Mouse (Mus musculus) thymus, adult 2 months (tissue): ENCODE results near the gene Pjvk. TPM values are rescaled to one million over a fixed set of nuclear protein-coding genes. Genes with fewer than 3 reads are reported as not detected.

Experiments
- DNase-seq: peaks from one replicate; pipeline ENCODE4 v3.0.0; 2021
- H3K27ac ChIP-seq: fragments of 200-500 bp; 2 replicates; pipeline ENCODE4 v1.5.1; 2012; ENCODE audit warnings: low read length, control low read depth; ENCODE audit not compliant: control insufficient read depth, insufficient read depth
- H3K27me3 ChIP-seq: fragments of 200-500 bp; 2 replicates; pipeline ENCODE4 v1.6.1; 2012; ENCODE audit warnings: mild to moderate bottlenecking, low read length, moderate library complexity, mixed read lengths; ENCODE audit not compliant: control insufficient read depth, insufficient read depth
- H3K36me3 ChIP-seq: fragments of 200-500 bp; 2 replicates; pipeline ENCODE4 v1.6.1; 2012; ENCODE audit warnings: mild to moderate bottlenecking, low read length, moderate library complexity; ENCODE audit not compliant: control insufficient read depth, insufficient read depth
- H3K4me1 ChIP-seq: fragments of 200-500 bp; replicated peaks from 2 replicates; pipeline ENCODE4 v1.6.1; 2012; ENCODE audit warnings: low read length; ENCODE audit not compliant: control insufficient read depth, insufficient read depth
- H3K4me3 ChIP-seq: fragments of 200-500 bp; 2 replicates; pipeline ENCODE4 v1.5.1; 2012; ENCODE audit warnings: mild to moderate bottlenecking, low read length, control low read depth, moderate library complexity; ENCODE audit not compliant: control insufficient read depth, insufficient read depth
- CTCF ChIP-seq: fragments of 200-500 bp; IDR thresholded peaks from 2 replicates; pipeline ENCODE4 v1.5.1; 2012; ENCODE audit warnings: mild to moderate bottlenecking, control low read depth, low read length, moderate library complexity, borderline replicate concordance; ENCODE audit not compliant: control insufficient read depth, poor library complexity, insufficient read depth; ENCODE audit errors: extremely low read depth
- POLR2A ChIP-seq: fragments of 200-500 bp; IDR thresholded peaks from 2 replicates; pipeline ENCODE4 v1.6.1; 2012; ENCODE audit warnings: mild to moderate bottlenecking, low read length, control low read depth, moderate library complexity; ENCODE audit not compliant: control insufficient read depth, poor library complexity, insufficient read depth; ENCODE audit errors: extremely low read depth
- WGBS: fragments of 180-500 bp; shearing (Covaris S2); methylation state at CpG from one replicate; pipeline ENCODE4 v1.1.7; 2018; 5-methylcytosine and 5-hydroxymethylcytosine counted together
- polyA plus RNA-seq: library from polyadenylated mRNA; depleted of rRNA; stranded (reverse); fragments of >200 nt; gene quantifications from 2 replicates; pipeline ENCODE4 v1.2.3, GENCODE M21; 2012; rRNA removed

The Pjvk gene
- polyA plus RNA-seq, 1 experiment = not detected

DNA sequence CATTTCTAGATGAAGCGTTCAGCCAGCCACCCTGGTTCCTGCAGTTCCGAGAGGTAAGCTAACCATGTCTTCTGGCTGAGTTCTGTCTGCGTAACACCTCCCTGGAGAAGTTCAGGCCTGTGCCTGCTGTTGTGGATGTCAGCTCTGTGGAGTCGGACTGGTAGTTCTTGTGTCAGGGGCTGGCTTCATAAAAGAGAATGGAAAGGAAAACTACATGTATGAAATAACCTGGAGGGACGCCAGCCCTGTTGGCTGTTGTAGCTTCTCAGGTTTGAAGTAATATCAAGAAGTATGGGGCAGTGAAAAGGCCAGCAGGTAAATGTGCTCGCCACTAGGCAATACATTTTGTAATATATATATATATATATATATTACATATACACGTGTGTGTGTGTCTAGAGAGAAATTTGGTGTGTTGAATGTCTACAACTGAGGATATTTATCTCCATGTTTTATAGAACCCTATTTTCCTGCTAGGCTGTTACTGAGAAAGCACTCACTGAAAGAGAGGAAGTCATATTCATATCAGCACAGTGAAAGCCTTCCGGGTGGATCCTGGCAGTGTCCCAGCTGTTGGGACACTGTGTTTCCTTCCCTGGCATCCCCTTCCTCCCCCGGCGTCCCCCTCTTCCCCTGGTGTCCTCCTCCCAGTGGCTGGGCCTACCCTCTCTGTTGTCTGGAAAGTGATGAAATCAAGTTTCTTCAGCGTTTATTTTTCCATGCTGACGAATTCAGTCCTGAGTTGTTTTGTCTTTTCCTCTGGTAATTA lies 42.3 kb downstream of the Pjvk start:
- DNase-seq = no peak
- Histone ChIP-seq H3K27me3 (no peaks in the 10 kb centered on the region), H3K27ac (no peak overlapping the region), H3K4me1 (no peaks in the 10 kb centered on the region), H3K4me3 (no peak overlapping the region), H3K36me3 (peaks cover 54% of the 10 kb centered on the region)
- no peak for TF ChIP-seq POLR2A
- WGBS = 88% methylated on average over 12 of the region's 12 CpGs

DNA sequence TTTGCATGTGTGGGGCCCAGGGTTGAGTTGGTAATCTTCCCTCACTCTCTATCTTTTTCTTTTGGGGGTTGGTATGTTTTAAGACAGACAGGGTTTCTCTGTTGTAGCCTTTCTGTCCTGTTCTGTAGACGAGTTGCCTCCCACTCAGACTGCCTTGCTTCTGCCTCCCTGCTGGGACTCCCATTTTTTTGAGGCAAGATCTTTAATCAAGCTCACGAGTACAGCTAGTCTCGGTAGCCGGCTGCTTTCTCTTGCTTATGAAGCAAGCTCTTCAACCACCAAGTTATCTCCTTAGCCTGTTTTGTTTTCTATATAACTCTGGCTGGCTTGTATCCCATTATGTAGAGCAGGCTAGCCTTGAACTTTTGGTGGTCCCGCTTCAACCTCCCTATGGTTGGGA lies 45.5 kb downstream of the Pjvk start:
- H3K36me3 ChIP-seq = peaks cover 35% of the 10 kb centered on the region
- 97% methylated on average over 5 of the region's 5 CpGs for WGBS

DNA sequence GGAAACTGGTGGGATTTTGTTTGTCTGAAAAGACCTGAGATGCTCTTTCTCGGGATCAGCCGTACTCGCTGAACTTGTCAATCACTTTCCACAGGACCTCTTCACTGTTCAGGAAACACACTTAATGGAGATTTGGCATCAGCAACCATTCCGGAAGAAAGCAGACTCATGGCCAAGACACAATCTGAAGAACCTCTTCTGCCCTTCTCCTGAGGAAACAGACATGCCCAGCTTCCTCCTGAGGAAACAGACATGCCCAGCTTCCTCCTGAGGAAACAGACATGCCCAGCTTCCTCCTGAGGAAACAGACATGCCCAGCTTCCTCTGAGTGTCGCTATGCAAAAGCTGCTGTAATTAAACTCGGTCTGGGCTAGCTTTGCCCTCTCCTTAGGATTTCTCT lies 47.0 kb downstream of the Pjvk start:
- H3K4me3 ChIP-seq = no peak overlapping the region
- 75% methylated on average over 6 of the region's 6 CpGs for WGBS
- no peaks in the 10 kb centered on the region for H3K4me1 ChIP-seq
- DNase-seq = no peak
- H3K36me3 ChIP-seq = peaks cover 35% of the 10 kb centered on the region
- TF ChIP-seq CTCF (no peak), POLR2A (no peak)
- no peaks in the 10 kb centered on the region for H3K27me3 ChIP-seq
- no peak overlapping the region for H3K27ac ChIP-seq

More for the DNA sequence above, 45.5 kb downstream of the Pjvk start:
- no peak overlapping the region for H3K4me3 ChIP-seq
- no peak for TF ChIP-seq POLR2A
- no peak for TF ChIP-seq CTCF
- no peaks in the 10 kb centered on the region for H3K4me1 ChIP-seq
- no peaks in the 10 kb centered on the region for H3K27me3 ChIP-seq
- H3K27ac ChIP-seq = no peak overlapping the region
- DNase-seq = no peak

DNA sequence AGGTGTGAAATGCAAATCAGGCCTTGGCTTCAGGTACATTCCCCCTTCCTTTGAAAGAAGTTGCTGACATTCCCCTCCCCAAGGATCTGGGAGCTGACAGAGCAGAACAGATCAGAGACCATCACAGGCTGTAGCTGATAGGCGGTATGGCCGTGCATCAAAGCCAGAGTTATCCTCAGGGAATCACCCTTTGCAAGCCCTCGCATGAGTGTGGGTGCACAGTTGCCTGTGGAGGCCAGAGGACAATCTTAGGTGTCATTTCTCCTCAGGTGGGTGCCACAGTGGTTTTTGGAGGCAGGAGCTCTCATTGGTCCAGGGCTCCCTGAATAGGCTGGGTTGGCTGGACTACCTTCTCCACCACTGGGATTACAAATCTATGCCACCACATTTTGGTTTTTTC lies 53.9 kb downstream of the Pjvk start:
- TF ChIP-seq CTCF (no peak), POLR2A (no peak)

DNA sequence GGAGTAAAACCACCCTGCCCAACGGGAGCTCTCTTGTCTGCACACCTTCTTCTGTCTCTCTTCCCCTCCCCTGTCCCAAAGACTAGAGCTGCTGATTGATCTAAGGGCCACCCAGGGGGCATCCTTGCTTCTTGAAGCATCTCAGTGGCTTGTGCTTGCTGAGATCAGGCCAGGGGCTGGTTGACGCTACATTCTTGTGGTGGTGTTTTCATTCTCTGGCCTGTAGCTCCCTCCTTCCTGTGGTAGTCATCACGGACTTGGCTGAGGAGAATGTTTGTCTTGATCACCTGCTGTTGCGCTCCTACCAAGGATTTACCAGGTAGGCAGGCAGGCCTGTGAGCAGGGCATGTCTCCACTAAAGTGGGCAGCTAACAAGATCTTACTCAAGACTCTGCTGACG lies 54.5 kb downstream of the Pjvk start:
- TF ChIP-seq CTCF (no peak), POLR2A (no peak)
- WGBS = 96% methylated on average over 5 of the region's 5 CpGs

More for the DNA sequence above, 53.9 kb downstream of the Pjvk start:
- no peaks in the 10 kb centered on the region for H3K27me3 ChIP-seq
- H3K4me1 ChIP-seq = no peaks in the 10 kb centered on the region
- WGBS = 96% methylated on average over 3 of the region's 3 CpGs
- no peak overlapping the region for H3K4me3 ChIP-seq
- no peaks in the 10 kb centered on the region for H3K36me3 ChIP-seq
- no peak overlapping the region for H3K27ac ChIP-seq
- no peak for DNase-seq

DNA sequence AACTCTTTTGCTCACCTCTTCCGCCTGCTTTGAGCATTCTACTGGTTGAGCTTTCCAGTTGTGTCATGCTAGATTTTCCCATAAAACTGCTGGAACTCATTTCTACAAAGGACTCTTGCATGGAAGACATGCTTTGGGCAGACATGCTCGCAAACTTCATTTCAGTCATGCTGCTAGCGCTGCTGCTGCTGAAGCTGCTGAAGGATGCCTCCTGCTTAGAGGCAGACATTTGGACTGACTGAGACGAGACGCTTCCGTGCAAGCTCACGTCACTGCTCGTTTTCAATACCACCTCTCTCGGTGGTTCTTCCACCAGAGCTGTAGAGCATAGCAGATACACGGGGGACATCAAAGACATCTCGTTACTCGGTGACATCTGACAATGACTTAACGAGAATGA lies 57.4 kb downstream of the Pjvk start:
- Histone ChIP-seq H3K27ac (no peak overlapping the region), H3K27me3 (no peaks in the 10 kb centered on the region), H3K4me3 (no peak overlapping the region), H3K36me3 (no peaks in the 10 kb centered on the region), H3K4me1 (no peaks in the 10 kb centered on the region)
- DNase-seq = no peak
- WGBS = 98% methylated on average over 13 of the region's 13 CpGs
- TF ChIP-seq CTCF (no peak), POLR2A (no peak)

More for the DNA sequence above, 54.5 kb downstream of the Pjvk start:
- DNase-seq = no peak
- Histone ChIP-seq H3K27ac (no peak overlapping the region), H3K4me1 (no peaks in the 10 kb centered on the region), H3K36me3 (no peaks in the 10 kb centered on the region), H3K4me3 (no peak overlapping the region), H3K27me3 (no peaks in the 10 kb centered on the region)

Other genes starting within 250 kb of the Pjvk start
- 6.1 and 7.1 TPM in 2 replicates for gene Osbpl6, start 242.0 kb upstream of the Pjvk start, polyA plus RNA-seq
- 8.7 and 9.1 TPM in 2 replicates for gene Prkra, start 461 bp upstream of the Pjvk start, polyA plus RNA-seq
- gene Fkbp7, start 24.6 kb downstream of the Pjvk start, polyA plus RNA-seq = 1.2 and 1.3 TPM in 2 replicates
- 12.9 and 13.7 TPM in 2 replicates for gene Plekha3, start 26.8 kb downstream of the Pjvk start, polyA plus RNA-seq